Mouse (Mus musculus): ENCODE results near the gene Snx22. TPM values are rescaled to one million over a fixed set of nuclear protein-coding genes. Genes with fewer than 3 reads are reported as not detected.
A peak's percentile ranks its signal among the peaks of the same experiment; 100 is the strongest.

Gene Snx22
- polyA plus RNA-seq, 1 experiment = 13.3 TPM

- H3K36me3 ChIP-seq (ENCODE audit: control insufficient read depth) = no peaks in the 10 kb centered on the region
- peaks cover 8% of the 10 kb centered on the region for H3K9me3 ChIP-seq (ENCODE audit: control insufficient read depth, low read length)
- no peak for TF ChIP-seq TAL1 (IDR thresholded peaks at IDR 0.05; ENCODE audit: low read length)
- TF ChIP-seq GATA1 (IDR thresholded peaks at IDR 0.05; ENCODE audit: low read length) = no peak
- peaks cover 81% of the 10 kb centered on the region for H3K27me3 ChIP-seq (ENCODE audit: control insufficient read depth)
- H3K4me1 ChIP-seq (ENCODE audit: control insufficient read depth) = peaks cover 28% of the 10 kb centered on the region
- H3K4me3 ChIP-seq (replicated peaks) = no peak overlapping the region
Observed at GRCm38 (mm10) chr9:66078493-66078892, 9.0 kb upstream of the Snx22 start.

- H3K9me3 ChIP-seq (ENCODE audit: control insufficient read depth, low read length) = peaks cover 8% of the 10 kb centered on the region
- peaks cover 30% of the 10 kb centered on the region for H3K4me1 ChIP-seq (ENCODE audit: control insufficient read depth)
- H3K27me3 ChIP-seq (ENCODE audit: control insufficient read depth) = peaks cover 81% of the 10 kb centered on the region
- TF ChIP-seq GATA1 (IDR thresholded peaks at IDR 0.05; ENCODE audit: low read length) (no peak), TAL1 (IDR thresholded peaks at IDR 0.05; ENCODE audit: low read length) (no peak)
- H3K4me3 ChIP-seq (replicated peaks) = no peak overlapping the region
- H3K36me3 ChIP-seq (ENCODE audit: control insufficient read depth) = no peaks in the 10 kb centered on the region
Observed at GRCm38 (mm10) chr9:66078072-66078471, 8.6 kb upstream of the Snx22 start.

GRCm38 (mm10) chr9:66072754-66073153 is 3.2 kb upstream of the Snx22 start:
- Histone ChIP-seq H3K4me1 (ENCODE audit: control insufficient read depth) (peaks cover 71% of the 10 kb centered on the region), H3K36me3 (ENCODE audit: control insufficient read depth) (peaks cover 22% of the 10 kb centered on the region), H3K9me3 (ENCODE audit: control insufficient read depth, low read length) (peaks cover 8% of the 10 kb centered on the region), H3K27me3 (ENCODE audit: control insufficient read depth) (peaks cover 48% of the 10 kb centered on the region), H3K4me3 (replicated peaks) (no peak overlapping the region)
- no peak for TF ChIP-seq TAL1 (IDR thresholded peaks at IDR 0.05; ENCODE audit: low read length)
- TF ChIP-seq GATA1 (IDR thresholded peaks at IDR 0.05; ENCODE audit: low read length) = no peak

- peaks cover 84% of the 10 kb centered on the region for H3K4me1 ChIP-seq (ENCODE audit: control insufficient read depth)
- peaks cover 21% of the 10 kb centered on the region for H3K9me3 ChIP-seq (ENCODE audit: control insufficient read depth, low read length)
- peak overlapping the region; percentile 81 for H3K4me3 ChIP-seq (replicated peaks)
- TF ChIP-seq GATA1 (IDR thresholded peaks at IDR 0.05; ENCODE audit: low read length) (no peak), TAL1 (IDR thresholded peaks at IDR 0.05; ENCODE audit: low read length) (no peak)
- peaks cover 48% of the 10 kb centered on the region for H3K36me3 ChIP-seq (ENCODE audit: control insufficient read depth)
- peaks cover 32% of the 10 kb centered on the region for H3K27me3 ChIP-seq (ENCODE audit: control insufficient read depth)
Observed at GRCm38 (mm10) chr9:66070151-66070550, 632 bp upstream of the Snx22 start.

GRCm38 (mm10) chr9:66068971-66069391 is 538 bp downstream of the Snx22 start:
- H3K4me3 ChIP-seq (replicated peaks) = peak overlapping the region; percentile 81
- TF ChIP-seq TAL1 (IDR thresholded peaks at IDR 0.05; ENCODE audit: low read length) (no peak), GATA1 (IDR thresholded peaks at IDR 0.05; ENCODE audit: low read length) (no peak)
- peaks cover 18% of the 10 kb centered on the region for H3K9me3 ChIP-seq (ENCODE audit: control insufficient read depth, low read length)
- peaks cover 80% of the 10 kb centered on the region for H3K4me1 ChIP-seq (ENCODE audit: control insufficient read depth)
- peaks cover 21% of the 10 kb centered on the region for H3K27me3 ChIP-seq (ENCODE audit: control insufficient read depth)
- H3K36me3 ChIP-seq (ENCODE audit: control insufficient read depth) = peaks cover 58% of the 10 kb centered on the region

- Histone ChIP-seq H3K4me3 (replicated peaks) (peak overlapping the region; percentile 81), H3K9me3 (ENCODE audit: control insufficient read depth, low read length) (peaks cover 16% of the 10 kb centered on the region), H3K4me1 (ENCODE audit: control insufficient read depth) (peaks cover 78% of the 10 kb centered on the region), H3K27me3 (ENCODE audit: control insufficient read depth) (peaks cover 17% of the 10 kb centered on the region), H3K36me3 (ENCODE audit: control insufficient read depth) (peaks cover 67% of the 10 kb centered on the region)
- TF ChIP-seq TAL1 (IDR thresholded peaks at IDR 0.05; ENCODE audit: low read length) (no peak), GATA1 (IDR thresholded peaks at IDR 0.05; ENCODE audit: low read length) (peak; percentile 97)
Observed at GRCm38 (mm10) chr9:66068056-66068455, 1.5 kb downstream of the Snx22 start.

- Histone ChIP-seq H3K4me1 (ENCODE audit: control insufficient read depth) (peaks cover 78% of the 10 kb centered on the region), H3K36me3 (ENCODE audit: control insufficient read depth) (peaks cover 72% of the 10 kb centered on the region)
Observed at GRCm38 (mm10) chr9:66067542-66067941, 2.0 kb downstream of the Snx22 start.

GRCm38 (mm10) chr9:66066791-66067190 is 2.7 kb downstream of the Snx22 start:
- TF ChIP-seq GATA1 (IDR thresholded peaks at IDR 0.05; ENCODE audit: low read length) = no peak
- no peak for TF ChIP-seq TAL1 (IDR thresholded peaks at IDR 0.05; ENCODE audit: low read length)
- peaks cover 17% of the 10 kb centered on the region for H3K27me3 ChIP-seq (ENCODE audit: control insufficient read depth)
- peaks cover 16% of the 10 kb centered on the region for H3K9me3 ChIP-seq (ENCODE audit: control insufficient read depth, low read length)
- H3K4me3 ChIP-seq (replicated peaks) = peak overlapping the region; percentile 81
- H3K4me1 ChIP-seq (ENCODE audit: control insufficient read depth) = peaks cover 78% of the 10 kb centered on the region
- H3K36me3 ChIP-seq (ENCODE audit: control insufficient read depth) = peaks cover 79% of the 10 kb centered on the region

More at GRCm38 (mm10) chr9:66067542-66067941, 2.0 kb downstream of the Snx22 start:
- TF ChIP-seq TAL1 (IDR thresholded peaks at IDR 0.05; ENCODE audit: low read length) (no peak), GATA1 (IDR thresholded peaks at IDR 0.05; ENCODE audit: low read length) (no peak)
- Histone ChIP-seq H3K9me3 (ENCODE audit: control insufficient read depth, low read length) (peaks cover 16% of the 10 kb centered on the region), H3K27me3 (ENCODE audit: control insufficient read depth) (peaks cover 17% of the 10 kb centered on the region), H3K4me3 (replicated peaks) (peak overlapping the region; percentile 81)

GRCm38 (mm10) chr9:66064316-66064715 is 5.2 kb downstream of the Snx22 start:
- peaks cover 76% of the 10 kb centered on the region for H3K4me1 ChIP-seq (ENCODE audit: control insufficient read depth)
- H3K27me3 ChIP-seq (ENCODE audit: control insufficient read depth) = peaks cover 16% of the 10 kb centered on the region
- peaks cover 16% of the 10 kb centered on the region for H3K9me3 ChIP-seq (ENCODE audit: control insufficient read depth, low read length)
- TF ChIP-seq GATA1 (IDR thresholded peaks at IDR 0.05; ENCODE audit: low read length) = no peak
- TF ChIP-seq TAL1 (IDR thresholded peaks at IDR 0.05; ENCODE audit: low read length) = no peak
- H3K4me3 ChIP-seq (replicated peaks) = no peak overlapping the region
- H3K36me3 ChIP-seq (ENCODE audit: control insufficient read depth) = peaks cover 80% of the 10 kb centered on the region

- peaks cover 73% of the 10 kb centered on the region for H3K36me3 ChIP-seq (ENCODE audit: control insufficient read depth)
- no peak for TF ChIP-seq GATA1 (IDR thresholded peaks at IDR 0.05; ENCODE audit: low read length)
- peaks cover 7% of the 10 kb centered on the region for H3K27me3 ChIP-seq (ENCODE audit: control insufficient read depth)
- H3K9me3 ChIP-seq (ENCODE audit: control insufficient read depth, low read length) = peaks cover 16% of the 10 kb centered on the region
- peaks cover 79% of the 10 kb centered on the region for H3K4me1 ChIP-seq (ENCODE audit: control insufficient read depth)
- no peak overlapping the region for H3K4me3 ChIP-seq (replicated peaks)
Observed at GRCm38 (mm10) chr9:66063446-66063845, 6.1 kb downstream of the Snx22 start.

All from erythroblast, embryonic 14.5 days (primary cell).